Mouse (Mus musculus): ENCODE data around the gene Afm.
A peak's percentile ranks its signal among the peaks of the same experiment; 100 is the strongest.

Gene Afm

GRCm38 (mm10) chr5:90518356-90519100 is at the start of gene Afm:
Gene Afm (plus strand): TSS chr5:90518932.
- DNase-seq (ENCODE audit: low spot score): no peak

GRCm38 (mm10) chr5:90470836-90471235 is 47.9 kb upstream of the Afm start:
- DNase-seq (ENCODE audit: low spot score): no peak

- no peak for DNase-seq (ENCODE audit: low spot score)
Measured at GRCm38 (mm10) chr5:90473902-90474301, 44.8 kb upstream of the Afm start.

- no peak for DNase-seq (ENCODE audit: low spot score)
Measured at GRCm38 (mm10) chr5:90474369-90474768, 44.4 kb upstream of the Afm start.

GRCm38 (mm10) chr5:90476741-90477140 is 42.0 kb upstream of the Afm start:
- DNase-seq (ENCODE audit: low spot score): no peak

- no peak for DNase-seq (ENCODE audit: low spot score)
Measured at GRCm38 (mm10) chr5:90477308-90478140, 41.2 kb upstream of the Afm start.

GRCm38 (mm10) chr5:90478886-90479285 is 39.8 kb upstream of the Afm start:
- DNase-seq (ENCODE audit: low spot score): no peak

DNA sequence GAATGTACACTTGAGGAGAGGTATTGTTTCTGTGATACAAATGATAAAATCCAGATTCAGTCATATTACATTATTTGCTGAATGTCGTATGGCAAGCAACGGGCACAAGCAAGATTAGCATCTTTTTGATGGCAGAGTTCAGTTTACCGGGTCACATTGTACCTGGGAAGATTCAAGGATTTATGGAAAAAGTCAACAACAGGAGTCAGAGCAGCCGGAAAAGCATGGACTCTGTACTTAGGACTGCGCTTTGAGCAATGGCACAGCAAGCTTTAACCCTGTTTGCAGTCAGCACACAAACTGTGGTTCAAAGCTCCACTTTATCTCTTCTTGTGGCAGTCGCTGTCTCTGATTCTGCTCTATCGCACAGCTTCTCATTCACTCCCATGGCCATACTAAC is 33.1 kb upstream of the Afm start:
- DNase-seq (ENCODE audit: low spot score): no peak

- no peak for DNase-seq (ENCODE audit: low spot score)
Measured at GRCm38 (mm10) chr5:90488323-90488722, 30.4 kb upstream of the Afm start.

GRCm38 (mm10) chr5:90490518-90490917 is 28.2 kb upstream of the Afm start, which contains the start of gene Afp:
Gene Afp (plus strand): TSS chr5:90490737.
- DNase-seq (ENCODE audit: low spot score): no peak

DNA sequence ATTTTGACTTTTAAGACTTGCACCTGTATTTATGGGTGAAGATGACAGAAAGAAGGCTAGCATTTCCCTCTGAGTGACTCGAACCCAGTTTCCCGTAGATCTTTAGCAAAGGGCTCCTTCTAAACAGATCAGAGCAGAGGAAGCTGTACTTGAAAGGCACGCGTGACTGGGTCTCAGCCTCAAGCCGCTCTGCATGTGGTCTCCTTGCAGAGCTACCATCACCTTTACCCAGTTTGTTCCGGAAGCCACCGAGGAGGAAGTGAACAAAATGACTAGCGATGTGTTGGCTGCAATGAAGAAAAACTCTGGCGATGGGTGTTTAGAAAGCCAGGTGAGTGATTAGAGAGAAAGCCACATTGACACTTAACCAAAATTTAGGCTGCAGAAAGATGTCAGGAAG is 26.3 kb upstream of the Afm start:
- DNase-seq (ENCODE audit: low spot score): no peak

DNA sequence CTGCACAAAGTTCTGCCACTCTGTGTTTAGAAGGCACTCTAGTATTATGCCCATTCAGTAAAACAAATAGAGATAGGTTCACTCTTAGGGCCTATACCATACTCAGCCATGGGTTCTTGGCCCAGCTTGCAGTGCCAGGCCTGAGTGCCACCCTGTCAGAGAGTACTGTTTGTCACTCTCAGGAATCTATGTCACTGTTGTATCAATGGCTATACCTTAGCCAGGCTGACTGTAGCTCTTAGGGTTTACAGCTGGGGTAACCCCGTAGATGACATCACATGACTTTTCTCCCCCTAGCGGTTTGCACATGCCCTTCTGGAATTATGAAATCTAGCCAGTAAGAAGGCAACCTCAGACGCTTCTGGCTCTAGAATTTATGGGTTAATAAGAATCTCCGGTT is 24.4 kb upstream of the Afm start:
- no peak for DNase-seq (ENCODE audit: low spot score)

DNA sequence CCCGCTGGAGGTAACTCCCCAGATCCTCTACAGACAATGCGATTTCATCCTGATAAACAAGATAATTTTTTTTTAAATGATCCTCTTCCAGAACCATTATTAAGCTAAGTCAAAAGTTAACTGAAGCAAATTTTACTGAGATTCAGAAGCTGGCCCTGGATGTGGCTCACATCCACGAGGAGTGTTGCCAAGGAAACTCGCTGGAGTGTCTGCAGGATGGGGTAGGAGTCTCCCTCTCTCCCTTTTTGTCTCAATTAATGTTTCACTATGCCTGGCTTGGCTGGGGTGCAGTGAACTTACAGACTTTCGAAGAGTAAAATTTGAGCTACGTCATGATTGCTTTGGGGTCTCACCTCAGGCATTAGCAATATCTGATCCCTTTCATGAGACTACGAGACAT is 19.2 kb upstream of the Afm start:
- DNase-seq (ENCODE audit: low spot score): no peak

DNA sequence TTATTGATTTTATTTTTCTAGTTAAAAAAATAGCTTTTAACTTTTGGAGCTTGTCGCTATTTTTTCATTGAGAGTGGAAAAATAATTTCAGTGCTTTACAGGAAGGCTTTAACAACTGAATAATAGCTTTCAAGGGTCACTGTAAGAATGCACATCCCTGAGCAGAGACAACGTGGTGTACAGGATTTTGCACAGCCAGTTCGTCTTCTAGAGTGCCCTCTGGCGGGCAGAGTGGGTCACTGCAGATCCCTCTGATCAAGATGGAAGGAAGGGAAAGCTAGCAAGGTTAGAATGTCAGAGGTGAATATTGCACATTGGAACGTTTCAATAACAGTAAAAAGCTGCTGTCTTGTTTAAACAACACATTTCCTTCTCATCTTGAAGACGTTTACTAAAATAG is 18.0 kb upstream of the Afm start:
- peak; percentile 69 for DNase-seq (ENCODE audit: low spot score)

- no peak for DNase-seq (ENCODE audit: low spot score)
Measured at GRCm38 (mm10) chr5:90501752-90502151, 17.0 kb upstream of the Afm start.

GRCm38 (mm10) chr5:90504742-90505141 is 14.0 kb upstream of the Afm start:
- DNase-seq (ENCODE audit: low spot score): no peak

DNA sequence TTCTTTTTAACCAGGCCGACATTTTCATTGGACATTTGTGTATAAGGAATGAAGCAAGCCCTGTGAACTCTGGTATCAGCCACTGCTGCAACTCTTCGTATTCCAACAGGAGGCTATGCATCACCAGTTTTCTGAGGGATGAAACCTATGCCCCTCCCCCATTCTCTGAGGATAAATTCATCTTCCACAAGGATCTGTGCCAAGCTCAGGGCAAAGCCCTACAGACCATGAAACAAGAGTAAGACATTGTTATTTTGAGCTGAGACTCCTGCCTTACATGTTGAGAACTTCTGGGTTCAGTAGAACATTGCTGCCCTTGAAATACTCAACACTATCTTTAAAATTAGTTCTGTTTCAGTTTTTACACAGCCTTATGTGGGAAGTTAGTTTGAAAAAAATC is 12.2 kb upstream of the Afm start:
- DNase-seq (ENCODE audit: low spot score): no peak

DNA sequence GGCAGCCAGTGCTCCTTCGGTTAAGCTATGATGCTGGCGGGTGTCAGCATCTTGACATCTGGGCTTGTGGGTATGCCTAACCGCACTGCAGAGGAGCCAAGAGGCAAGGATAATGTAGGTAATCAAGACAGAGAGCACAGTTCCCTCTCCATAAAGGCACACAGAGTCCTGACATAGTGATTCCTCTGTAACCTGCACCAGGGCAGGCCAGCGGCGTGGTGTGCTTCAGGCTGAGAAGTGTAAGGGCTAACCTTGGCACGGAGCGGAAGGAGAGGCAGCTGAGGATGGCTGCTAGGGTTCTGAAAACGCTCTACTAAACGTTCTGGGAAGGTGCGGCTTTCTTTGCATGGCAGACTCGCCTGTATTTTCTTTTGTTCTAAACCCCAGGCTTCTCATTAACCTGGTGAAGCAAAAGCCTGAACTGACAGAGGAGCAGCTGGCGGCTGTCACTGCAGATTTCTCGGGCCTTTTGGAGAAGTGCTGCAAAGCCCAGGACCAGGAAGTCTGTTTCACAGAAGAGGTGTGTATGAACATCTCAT is 11.3 kb upstream of the Afm start:
- no peak for DNase-seq (ENCODE audit: low spot score)

- no peak for DNase-seq (ENCODE audit: low spot score)
Measured at GRCm38 (mm10) chr5:90509828-90510592, 8.7 kb upstream of the Afm start.

DNA sequence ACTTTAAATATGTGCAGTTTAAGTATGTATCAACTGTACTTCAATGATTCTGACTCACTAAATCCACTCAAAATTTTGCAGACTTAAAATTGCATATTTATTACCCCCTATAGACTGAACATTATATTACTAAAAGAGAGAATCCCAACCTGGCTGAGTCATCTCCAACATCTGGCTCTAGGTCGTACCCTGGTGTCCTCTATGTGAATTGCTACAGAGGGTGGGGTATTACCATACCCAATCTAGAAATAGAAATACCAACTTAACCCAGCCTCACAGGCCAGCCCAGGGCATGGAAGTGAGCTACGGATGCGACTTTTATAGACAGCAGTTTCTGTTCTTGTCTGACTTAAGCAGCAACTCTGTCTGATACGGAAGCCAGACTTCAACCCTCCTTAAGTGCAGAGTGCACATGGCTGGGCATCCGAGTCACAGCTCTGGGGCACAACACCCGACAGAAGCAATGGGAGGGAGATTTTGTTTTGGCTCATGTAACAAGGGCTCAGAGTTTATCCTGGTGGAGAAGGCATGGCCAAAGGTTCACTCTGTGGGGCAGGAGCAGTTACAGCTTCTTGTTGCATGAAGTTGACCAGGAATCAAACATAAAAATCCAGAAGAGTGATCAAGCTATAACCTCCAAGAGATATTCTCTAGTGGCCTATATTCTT is 6.3 kb upstream of the Afm start:
- DNase-seq (ENCODE audit: low spot score): no peak

GRCm38 (mm10) chr5:90515561-90515960 is 3.2 kb upstream of the Afm start:
- DNase-seq (ENCODE audit: low spot score): no peak

- no peak for DNase-seq (ENCODE audit: low spot score)
Measured at GRCm38 (mm10) chr5:90551191-90551590, 32.5 kb downstream of the Afm start.

All from ovary, postnatal 14 days (tissue).